Mouse (Mus musculus) embryonic stem cell, embryonic (primary cell): ENCODE measurements around the gene Rps6ka2.
"Not testable (repeated sequence)": the region's sequence is repeated elsewhere in the genome, so short reads cannot be mapped to it uniquely, and the experiment has no call there.

Experiments
- CTCF ChIA-PET, 4 experiments: fragments of 300-600 bp in 2 of 4; fragments of 350-600 bp in 2 of 4; sonication (Branson Sonifier 250); formaldehyde crosslinking; loops; one replicate each; lab custom pipeline; 2022; ENCODE audit warnings: inconsistent platforms in 2 of 4; lab: Charles Lee
- POLR2A ChIA-PET, 4 experiments: fragments of 300-600 bp in 2 of 4; fragments of 350-600 bp in 2 of 4; sonication (Branson Sonifier 250); formaldehyde crosslinking; loops; one replicate each; lab custom pipeline; 2022; ENCODE audit warnings: antibody characterized with exemption in 4 of 4, inconsistent platforms in 1 of 4; lab: Charles Lee

Rps6ka2 gene

DNA sequence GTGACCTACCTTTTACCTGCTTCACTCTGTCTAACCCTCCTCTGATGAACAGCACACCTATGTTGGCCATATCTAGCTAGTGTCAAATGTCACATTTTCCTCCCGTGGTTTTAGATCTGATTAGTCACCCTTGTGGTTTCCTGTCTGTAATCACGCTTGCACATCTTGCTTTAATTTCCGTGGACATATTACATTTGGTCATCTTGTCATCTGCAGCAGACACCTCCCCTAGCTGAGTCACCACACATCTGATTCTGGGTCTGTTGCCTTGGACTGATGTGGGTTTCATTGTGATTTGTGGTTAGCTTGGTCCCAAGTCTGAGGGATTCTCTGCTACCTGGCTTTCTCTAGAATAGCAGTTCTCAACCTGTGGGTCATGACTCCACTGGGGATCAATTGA is 6.0 kb upstream of the Rps6ka2 start:
- POLR2A ChIA-PET = interaction anchor here in 1 of 4 experiments (1.1 to 1.4 kb wide), 2 partner anchors 20 to 41 kb away, joined by 3 to 4 read pairs; no protein-coding TSS in a partner anchor
- CTCF ChIA-PET = no interaction called here

DNA sequence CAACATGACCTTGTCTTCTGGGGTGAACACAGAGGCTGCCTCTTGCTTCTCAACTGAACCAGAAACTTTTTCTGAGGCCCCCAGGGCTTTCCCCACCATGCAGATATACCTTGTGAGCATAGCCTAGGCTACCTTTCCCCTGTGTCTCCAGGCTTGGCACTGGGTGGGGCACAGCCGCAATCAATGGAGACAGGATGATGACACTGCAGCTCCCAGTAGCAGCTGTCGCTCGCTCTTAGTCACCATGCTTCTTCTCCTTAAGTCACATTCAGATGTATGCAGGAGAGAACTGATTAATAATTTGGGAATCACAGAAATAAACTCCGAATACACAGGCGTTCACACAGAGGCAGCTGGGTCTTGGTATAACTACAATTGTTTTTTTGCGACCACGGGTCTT is 4.4 kb upstream of the Rps6ka2 start:
- POLR2A ChIA-PET = interaction anchor here in 2 of 4 experiments (1.1 to 1.6 kb wide), 2 partner anchors 9 kb away, joined by 4 to 6 read pairs; no protein-coding TSS in a partner anchor
- CTCF ChIA-PET = interaction anchor here in 1 of 4 experiments (0.5 kb wide), 1 partner anchor 10 kb away, joined by 9 read pairs; no protein-coding TSS in a partner anchor

DNA sequence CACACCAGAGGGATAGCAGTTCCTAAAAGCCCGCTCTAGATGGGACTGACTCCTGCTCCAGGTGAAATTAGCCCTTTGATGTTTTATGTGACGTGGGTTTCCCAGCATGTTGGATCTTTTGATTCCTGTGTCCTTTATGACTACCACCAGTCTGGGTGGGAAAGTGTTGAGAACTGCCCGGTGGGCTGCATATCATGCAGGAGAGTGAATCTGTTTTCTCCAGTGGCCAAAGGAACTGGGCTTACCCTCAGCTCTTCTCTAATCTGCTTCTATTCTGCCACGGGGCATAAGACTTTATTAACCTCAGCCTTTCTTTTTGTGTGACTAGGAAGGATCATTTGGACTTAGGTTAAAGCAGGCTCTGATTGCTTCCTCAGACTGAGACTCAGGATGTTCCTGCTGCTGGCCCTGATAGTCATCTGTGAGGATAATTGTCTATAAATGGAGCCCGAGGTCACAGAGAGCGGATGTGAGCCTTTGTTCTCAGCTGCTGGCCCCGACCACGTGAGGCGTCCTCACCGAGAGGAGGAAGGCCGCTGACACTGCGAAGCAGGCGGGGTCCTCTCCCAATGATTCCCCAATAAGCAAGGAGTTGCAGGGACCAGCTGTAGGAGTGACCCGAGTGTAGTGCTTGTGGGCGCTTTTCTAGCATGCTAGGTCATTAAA is 821 bp upstream of the Rps6ka2 start:
- ChIA-PET POLR2A (interaction anchor here (0.6 to 4.4 kb wide), 60 partner anchors 8 to 1003 kb away, joined by 3 to 64 read pairs (median 5); no protein-coding TSS in a partner anchor), CTCF (interaction anchor here in 2 of 4 experiments (0.6 to 1.5 kb wide), 5 partner anchors 13 to 87 kb away, joined by 3 to 8 read pairs (median 3); no protein-coding TSS in a partner anchor)

DNA sequence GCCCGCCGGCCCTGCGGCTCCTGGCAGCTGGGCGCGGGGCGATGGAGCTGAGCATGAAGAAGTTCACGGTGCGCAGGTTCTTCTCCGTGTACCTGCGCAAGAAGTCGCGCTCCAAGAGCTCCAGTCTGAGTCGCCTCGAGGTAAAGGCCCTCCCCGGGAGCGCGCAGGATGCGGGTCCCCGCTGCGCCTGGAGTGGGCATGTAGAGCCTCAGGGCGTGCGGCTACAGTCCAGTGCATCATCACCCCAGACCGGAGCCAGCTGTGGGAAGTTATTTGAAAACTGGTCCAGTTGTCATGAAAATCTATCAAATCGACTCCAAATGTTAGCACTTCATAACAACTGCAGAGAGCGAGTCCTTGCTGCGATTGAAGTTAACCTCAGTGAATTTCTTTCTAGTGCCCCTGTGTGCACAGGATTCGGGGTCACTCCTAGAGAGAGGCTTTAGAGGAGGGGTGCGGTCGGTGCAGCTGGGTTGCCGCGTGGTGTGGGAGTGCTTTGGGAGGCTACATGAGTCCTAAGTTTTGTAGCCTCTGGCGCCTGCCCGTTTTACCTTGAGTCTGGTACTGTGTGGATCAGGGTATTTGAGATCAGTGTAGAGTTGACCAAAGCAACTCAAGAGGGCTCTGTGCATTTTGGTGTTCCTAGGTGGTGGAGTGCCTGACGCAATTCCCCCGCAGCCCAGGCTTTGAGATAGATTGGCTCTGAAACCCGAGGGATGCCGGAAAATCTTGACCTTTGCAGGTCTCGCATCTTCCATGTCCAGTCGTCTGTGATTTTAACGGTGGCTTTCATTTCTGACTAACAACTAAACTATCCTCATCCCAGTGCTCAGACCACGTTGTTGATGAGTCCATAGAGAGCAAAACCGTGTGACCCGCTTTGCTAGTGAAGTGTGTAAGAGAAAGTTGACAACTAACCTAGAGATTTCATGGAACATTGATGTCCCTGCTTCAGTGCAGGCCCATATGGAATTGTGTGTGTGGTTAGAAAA is 685 bp downstream of the Rps6ka2 start:
- POLR2A ChIA-PET = interaction anchor here (0.6 to 4.4 kb wide), 58 partner anchors 8 to 1202 kb away, joined by 3 to 64 read pairs (median 5); partner anchors contain the start of genes Gtf2h5 (in 1 of the 4) and Serac1 (in 1 of the 4)

DNA sequence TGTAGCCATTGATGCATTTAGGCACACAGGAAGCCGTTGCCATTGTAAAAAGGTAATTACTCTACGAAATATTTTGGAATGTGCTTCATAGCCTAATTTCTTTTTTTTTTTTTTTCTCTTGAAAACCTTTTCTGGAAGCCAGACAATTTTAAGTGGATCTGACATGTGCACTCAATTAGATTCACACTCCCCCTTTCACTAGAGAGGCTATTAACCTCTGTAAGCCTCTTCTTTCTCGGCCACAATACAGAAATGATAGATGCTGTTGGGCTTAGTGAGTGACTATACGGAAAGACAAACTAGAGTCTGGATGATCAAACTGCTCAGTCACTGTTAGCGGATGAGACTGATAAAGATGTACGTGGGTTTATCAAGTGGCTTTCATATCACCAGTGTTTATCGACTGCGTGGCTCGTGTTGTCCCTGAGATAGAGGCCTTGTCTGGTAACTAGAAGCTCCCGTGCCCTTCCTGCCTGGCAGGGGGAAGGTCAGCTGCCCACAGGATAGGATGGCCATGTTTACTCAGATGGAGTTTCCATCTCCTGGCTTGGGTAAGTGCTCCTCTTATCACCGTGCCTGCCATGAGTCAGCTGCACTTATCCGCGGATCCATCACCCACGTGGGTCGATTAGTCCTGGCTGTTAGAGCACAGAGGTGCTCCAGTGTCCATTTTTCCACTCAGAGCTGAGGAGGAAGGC is 3.6 kb downstream of the Rps6ka2 start:
- POLR2A ChIA-PET = interaction anchor here in 2 of 4 experiments (0.5 to 1.6 kb wide), 3 partner anchors 15 to 1960 kb away, joined by 3 to 4 read pairs (median 3); no protein-coding TSS in a partner anchor
- CTCF ChIA-PET = no interaction called here

More for the DNA sequence above, 685 bp downstream of the Rps6ka2 start:
- CTCF ChIA-PET = interaction anchor here in 2 of 4 experiments (1.0 to 1.5 kb wide), 4 partner anchors 11 to 17 kb away, joined by 3 to 8 read pairs (median 4); no protein-coding TSS in a partner anchor

DNA sequence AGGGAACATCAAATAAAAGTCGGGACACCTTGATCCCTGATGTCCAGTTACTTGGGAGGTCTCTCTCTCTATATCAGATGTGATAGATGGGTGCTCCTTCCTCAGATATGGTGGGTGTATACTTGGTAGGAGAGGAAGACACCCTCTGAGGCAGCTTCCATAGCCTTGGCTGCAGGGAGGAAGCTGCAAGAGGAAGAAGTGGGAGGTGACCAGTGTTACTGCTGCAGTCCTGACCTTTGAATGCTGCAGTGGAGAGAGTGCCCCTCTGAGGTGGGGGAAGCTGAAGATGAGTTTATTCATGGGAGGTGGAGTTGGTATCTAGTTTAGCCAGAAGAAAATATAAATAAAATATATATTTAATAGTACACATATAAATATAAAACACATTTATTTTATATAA is 5.4 kb downstream of the Rps6ka2 start:
- ChIA-PET CTCF (interaction anchor here in 1 of 4 experiments (0.5 kb wide), 1 partner anchor 972 kb away, joined by 4 read pairs; no protein-coding TSS in a partner anchor), POLR2A (interaction anchor here in 2 of 4 experiments (1.5 kb wide), 2 partner anchors 14 to 23 kb away, joined by 3 to 4 read pairs; no protein-coding TSS in a partner anchor)

DNA sequence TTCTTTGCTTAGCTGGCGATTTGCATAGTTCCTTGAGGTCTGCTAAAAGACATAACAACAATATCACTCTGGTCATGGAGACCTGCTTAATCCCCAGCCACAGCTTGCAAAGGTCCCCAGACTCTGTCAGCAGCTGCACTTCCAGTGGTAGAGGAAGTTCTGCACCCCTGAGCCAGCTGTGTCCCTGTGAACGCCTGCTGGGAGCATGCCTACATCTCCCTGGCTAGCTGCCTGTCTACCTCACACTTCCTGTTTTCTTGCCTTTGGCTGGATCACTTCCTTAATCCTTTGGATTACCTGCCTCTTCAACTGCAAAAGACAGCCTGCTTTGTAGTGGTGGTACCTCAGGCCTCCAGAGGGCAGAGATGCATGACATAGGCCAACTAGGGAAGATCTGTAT is 6.5 kb downstream of the Rps6ka2 start:
- ChIA-PET POLR2A (interaction anchor here in 3 of 4 experiments (0.6 to 1.5 kb wide), 9 partner anchors 8 to 52 kb away, joined by 3 to 11 read pairs (median 3); no protein-coding TSS in a partner anchor), CTCF (no interaction called here)

DNA sequence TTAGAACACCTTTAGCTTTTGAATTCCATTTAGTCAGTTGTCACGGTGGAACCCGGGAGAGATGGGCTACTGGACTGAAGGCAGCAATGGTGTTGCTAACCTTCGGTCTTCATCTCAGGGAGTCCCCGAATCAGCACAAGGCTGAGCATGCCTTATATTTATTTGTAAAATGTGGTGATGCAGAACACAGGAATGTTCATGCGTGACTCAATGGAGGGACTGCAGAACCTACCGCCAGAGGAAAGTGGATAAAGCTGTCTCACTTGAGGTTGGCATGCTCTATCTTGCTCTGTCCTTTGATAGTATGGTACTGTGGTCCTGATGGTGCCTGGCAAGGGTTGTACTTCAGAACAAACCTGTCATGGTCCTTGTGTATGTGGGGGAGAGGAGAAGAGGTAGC is 8.3 kb downstream of the Rps6ka2 start:
- POLR2A ChIA-PET = interaction anchor here (0.6 to 2.0 kb wide), 5 partner anchors 8 to 9 kb away, joined by 3 to 11 read pairs (median 5); partner anchors contain the start of gene Rps6ka2 (in 4 of the 4)
- CTCF ChIA-PET = interaction anchor here in 1 of 4 experiments (0.6 kb wide), 1 partner anchor 1112 kb away, joined by 3 read pairs; no protein-coding TSS in a partner anchor

DNA sequence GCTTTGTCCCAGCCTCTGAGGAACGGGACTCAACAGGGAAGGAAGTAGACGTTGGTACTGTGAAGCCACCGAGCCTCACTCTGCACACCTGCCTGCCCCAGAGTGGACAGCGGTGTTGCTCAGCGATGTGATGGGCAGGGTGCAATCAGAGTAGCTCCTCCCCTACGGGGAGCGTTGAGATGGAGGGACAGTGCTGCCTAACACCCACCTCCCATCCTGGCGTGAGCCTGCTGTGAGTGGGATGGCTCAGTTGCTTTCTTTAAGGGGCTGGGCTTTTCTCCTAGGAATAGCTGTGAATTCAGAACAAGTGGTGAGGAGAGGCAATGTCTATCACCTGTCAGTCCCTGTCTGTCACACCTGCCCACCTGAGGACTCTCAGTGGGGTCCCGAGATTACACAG is 12.3 kb downstream of the Rps6ka2 start:
- ChIA-PET CTCF (interaction anchor here in 3 of 4 experiments (0.5 to 2.1 kb wide), 4 partner anchors 12 to 37 kb away, joined by 3 to 5 read pairs (median 3); partner anchors contain the start of gene Rps6ka2 (in 2 of the 3)), POLR2A (interaction anchor here in 3 of 4 experiments (0.9 to 2.8 kb wide), 8 partner anchors 10 to 58 kb away, joined by 3 to 27 read pairs (median 5); partner anchors contain the start of gene Rps6ka2 (in 3 of the 3))

DNA sequence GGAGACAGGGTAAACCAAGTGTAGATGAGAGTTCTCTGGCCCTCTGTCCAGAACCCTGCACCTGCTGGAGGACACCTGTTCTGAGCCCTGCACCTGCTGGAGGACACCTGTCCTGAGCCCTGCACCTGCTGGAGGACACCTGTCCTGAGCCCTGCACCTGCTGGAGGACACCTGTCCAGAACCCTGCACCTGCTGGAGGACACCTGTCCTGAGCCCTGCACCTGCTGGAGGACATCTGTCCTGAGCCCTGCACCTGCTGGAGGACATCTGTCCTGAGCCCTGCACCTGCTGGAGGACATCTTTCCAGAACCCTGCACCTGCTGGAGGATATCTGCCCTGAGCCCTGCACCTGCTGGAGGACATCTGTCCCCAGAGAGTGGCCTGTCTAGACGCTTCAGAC is 17.1 kb downstream of the Rps6ka2 start:
- CTCF ChIA-PET, POLR2A ChIA-PET: not testable (repeated sequence)

DNA sequence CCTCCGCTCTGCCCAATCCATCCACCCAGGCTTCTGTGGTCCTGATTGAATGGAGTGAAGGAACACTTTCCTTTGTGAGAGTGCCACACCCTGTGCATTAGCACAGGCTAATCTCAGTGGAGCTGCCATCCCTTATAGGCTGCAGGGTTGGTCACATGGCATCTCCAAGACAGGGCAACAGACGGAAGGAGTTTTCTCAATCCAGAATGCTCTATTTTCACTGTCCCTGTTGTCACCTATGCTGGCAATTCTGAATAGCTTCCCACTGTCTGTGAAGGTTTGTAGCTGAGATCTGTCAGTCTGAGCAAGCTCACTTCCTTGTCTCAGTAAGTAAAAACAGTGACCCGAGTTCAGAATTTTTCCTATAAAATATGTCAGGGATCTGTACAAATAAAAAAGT is 19.5 kb downstream of the Rps6ka2 start:
- CTCF ChIA-PET = interaction anchor here in 1 of 4 experiments (1.3 to 1.9 kb wide), 2 partner anchors 16 to 36 kb away, joined by 4 to 5 read pairs; no protein-coding TSS in a partner anchor
- POLR2A ChIA-PET = interaction anchor here in 2 of 4 experiments (0.8 to 2.9 kb wide), 9 partner anchors 9 to 362 kb away, joined by 3 to 16 read pairs (median 5); partner anchors contain the start of gene Rps6ka2 (in 1 of the 2)

DNA sequence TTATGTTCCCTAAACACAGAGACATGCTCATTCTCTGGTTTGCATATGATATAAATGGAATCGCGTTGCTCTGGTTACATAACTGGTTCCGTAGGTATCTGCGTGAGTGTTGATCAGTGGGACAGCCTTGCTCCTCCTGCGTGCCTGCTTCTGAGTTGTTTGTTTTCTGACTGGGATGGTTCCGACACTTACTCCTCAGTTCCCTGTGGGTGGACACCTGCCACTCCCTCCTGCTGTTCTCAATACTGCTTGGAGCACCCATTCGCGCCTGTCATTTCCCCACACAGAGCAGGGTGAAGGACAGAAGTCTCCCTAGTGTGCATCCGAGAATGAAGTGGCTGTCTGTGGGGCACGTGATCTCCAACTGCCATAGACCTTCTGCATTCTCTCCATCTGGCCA is 20.1 kb downstream of the Rps6ka2 start:
- POLR2A ChIA-PET = interaction anchor here in 2 of 4 experiments (0.7 to 2.9 kb wide), 8 partner anchors 8 to 1315 kb away, joined by 3 to 16 read pairs (median 6); partner anchors contain the start of gene Rps6ka2 (in 1 of the 2)
- CTCF ChIA-PET = interaction anchor here in 1 of 4 experiments (1.3 kb wide), 1 partner anchor 16 kb away, joined by 5 read pairs; no protein-coding TSS in a partner anchor

DNA sequence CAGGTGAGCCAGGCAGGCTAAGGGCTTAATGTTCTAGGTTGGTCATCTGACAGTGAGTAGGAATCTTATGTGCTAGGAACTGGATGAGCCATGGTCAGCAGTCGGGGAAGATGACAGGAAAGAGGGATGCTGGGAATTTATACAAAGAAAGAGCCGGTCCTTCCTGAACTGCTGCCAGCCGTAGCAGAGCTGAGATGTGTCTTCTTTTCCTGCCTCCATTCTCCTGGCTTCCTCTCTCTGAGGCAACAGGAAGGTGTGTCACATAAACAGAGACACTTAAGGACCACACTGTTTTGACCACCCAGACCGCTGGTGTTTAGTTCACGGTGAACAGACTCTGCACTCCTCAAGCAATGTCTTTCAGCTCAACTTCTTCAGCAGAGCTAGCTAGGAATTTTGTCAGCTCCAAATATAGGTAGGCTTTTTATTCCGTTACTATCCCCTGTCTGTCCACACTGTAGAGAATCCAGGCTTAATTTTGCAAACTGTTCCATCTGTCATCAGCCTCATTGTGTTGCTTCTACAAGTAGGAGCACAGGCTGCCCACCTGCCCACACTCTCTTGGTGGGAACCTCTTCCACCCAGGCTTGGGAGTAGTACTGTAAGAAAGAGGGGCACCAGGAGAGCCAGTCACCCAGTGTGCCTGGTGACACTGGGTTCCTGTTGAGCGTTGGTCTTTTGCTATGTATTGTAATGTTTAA is 24.4 kb downstream of the Rps6ka2 start:
- POLR2A ChIA-PET = interaction anchor here in 2 of 4 experiments (0.9 to 2.2 kb wide), 4 partner anchors 14 to 32 kb away, joined by 3 to 8 read pairs (median 4); partner anchors contain the start of gene Rps6ka2 (in 1 of the 2)

DNA sequence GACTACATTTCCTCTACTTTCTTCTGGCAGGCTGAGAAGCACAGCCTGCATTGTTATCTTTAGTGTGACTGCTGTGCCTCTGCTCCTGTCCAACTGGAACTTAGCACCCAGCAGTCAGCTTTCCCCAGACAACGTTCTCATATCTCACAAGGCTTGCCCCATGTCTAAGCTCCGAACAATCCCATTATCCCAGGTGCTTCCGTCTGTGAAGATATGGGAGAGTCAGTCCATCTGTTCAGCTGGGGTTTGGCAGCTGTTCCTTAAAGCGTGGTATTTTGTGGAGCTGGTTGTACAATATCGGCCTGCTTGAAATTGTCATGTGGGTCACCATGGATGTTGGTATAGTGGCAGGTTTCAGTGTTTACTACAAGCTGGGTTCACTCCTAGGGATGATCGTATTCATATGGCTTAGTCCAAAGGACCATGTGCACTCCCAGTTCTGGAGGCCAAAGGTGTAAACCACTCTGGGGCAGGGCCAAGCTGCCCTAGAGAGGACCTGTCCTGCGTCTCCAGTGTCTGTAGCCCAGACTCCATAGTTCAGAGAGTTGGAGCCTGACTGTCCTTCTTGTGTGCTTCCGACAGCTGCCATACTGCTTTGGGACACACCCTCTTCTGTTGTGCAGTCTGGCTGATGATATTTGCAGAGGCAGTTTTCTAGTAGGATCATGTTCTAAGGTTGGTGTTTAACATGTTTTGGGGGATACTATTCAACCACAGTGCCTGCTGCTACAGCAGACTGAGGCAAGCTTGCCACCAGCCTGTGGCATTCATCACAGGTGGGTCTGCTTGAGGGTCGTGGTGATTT is 27.4 kb downstream of the Rps6ka2 start:
- ChIA-PET CTCF (no interaction called here), POLR2A (interaction anchor here in 3 of 4 experiments (0.6 to 2.9 kb wide), 12 partner anchors 8 to 1301 kb away, joined by 3 to 17 read pairs (median 4); partner anchors contain the start of gene Rps6ka2 (in 2 of the 3))

More for the DNA sequence above, 24.4 kb downstream of the Rps6ka2 start:
- CTCF ChIA-PET = no interaction called here

DNA sequence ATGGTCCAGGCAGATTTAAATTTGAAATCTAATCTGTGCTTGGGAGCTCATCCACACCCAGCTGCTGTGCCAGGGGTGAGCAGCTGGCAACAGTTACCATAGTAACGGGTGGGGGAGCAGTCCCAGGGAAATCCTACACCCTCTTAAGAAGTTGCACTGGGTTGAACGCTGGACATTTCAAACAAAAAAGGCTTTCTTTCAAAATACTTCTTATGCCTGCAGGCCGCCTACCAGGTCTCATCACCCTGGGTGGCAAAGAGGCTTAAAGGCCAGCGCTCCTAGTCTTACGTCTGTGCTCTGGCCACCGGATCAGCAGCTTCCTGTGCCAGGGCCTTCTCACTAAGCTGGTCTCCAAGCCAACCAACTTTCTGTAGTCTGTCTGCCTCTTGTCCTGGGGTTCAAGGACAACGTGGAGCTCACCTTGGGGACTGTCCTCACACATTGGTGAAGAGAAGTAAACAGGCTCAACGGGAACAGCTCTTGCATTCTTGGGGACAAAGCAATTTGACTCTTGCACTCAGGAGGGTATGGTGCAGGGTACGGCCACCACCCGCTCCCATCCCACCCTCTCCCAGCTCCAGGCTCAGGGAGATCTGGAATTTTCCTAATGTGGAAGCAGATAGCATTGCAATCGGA is 35.0 kb downstream of the Rps6ka2 start:
- CTCF ChIA-PET = interaction anchor here in 1 of 4 experiments (2.0 kb wide), 1 partner anchor 16 kb away, joined by 5 read pairs; no protein-coding TSS in a partner anchor
- POLR2A ChIA-PET = interaction anchor here in 3 of 4 experiments (0.9 to 7.6 kb wide), 16 partner anchors 8 to 226 kb away, joined by 3 to 64 read pairs (median 10); partner anchors contain the start of gene Rps6ka2 (in 3 of the 3)
